Mouse (Mus musculus) lung, postnatal 10 days (tissue): ENCODE data around the gene Atp9a.
A peak's percentile ranks its signal among the peaks of the same experiment; 100 is the strongest.

ENCODE experiments used
- DNase-seq: peaks from one replicate; pipeline ENCODE4 v3.0.0; 2021

The Atp9a gene

DNA sequence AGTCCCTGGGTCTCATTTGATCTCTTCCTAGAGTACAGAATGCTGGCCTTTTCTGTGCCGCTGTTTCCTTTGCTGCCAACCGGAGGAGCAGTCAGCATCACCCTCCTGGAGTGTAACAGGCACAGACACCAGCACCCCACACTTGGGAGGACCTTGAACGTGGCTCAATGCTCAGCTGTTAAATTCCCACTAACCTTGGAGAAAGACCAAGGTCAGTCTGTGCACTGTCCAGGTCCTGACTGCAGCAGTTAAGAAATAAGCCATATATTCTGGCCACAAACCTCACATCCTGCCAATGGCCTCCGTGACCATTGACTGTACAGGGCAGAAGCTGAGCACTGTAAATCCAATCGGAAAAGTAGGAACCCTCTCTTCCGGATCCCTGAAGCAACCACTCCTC is 148.5 kb downstream of the Atp9a start:
- no peak for DNase-seq

DNA sequence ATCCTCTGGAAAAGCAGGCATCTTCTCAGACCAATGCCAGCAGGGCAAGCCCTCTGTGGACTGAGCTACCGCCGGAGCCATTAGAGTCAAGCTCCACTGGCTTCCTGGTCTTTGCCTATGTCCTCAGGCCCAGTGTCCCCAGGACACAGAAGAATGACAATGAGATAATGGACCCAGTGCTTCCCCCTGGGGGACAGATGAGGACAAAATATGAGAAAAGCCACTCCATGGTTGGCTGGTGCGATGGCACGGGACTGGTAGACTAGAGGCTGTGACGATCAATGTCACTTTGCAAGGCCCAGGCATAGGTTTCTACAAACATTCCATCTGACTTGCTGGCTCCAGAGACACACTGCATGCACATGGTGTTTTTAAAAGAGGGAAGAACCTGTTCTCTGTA is 149.2 kb downstream of the Atp9a start:
- peak; percentile 31 for DNase-seq

GRCm38 (mm10) chr2:168591076-168591475 is 151.1 kb downstream of the Atp9a start:
- no peak for DNase-seq

DNA sequence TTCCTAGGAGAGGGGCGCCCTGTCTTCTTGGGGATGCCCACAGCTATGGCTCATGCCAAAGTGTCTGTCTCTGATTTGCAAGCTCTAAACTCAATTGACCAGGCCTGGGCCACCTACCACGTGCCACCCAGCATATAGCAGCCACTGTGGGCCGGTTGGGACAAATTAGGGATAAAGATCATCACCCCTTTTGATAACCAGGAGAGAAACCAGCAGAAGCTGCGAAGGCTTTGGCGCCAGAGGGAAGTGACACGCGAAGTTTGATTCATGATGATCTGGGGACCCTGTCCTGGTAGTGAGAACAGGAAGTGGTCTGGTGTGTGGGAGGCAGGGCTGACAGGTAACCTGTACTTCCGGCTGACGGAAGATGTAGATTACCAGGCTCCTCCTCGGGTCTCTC is 151.7 kb downstream of the Atp9a start:
- no peak for DNase-seq

- DNase-seq = peak; percentile 52
Measured at GRCm38 (mm10) chr2:168590168-168590551, 152.0 kb downstream of the Atp9a start.

GRCm38 (mm10) chr2:168589368-168590167 is 152.6 kb downstream of the Atp9a start:
- DNase-seq = no peak

GRCm38 (mm10) chr2:168588591-168589367 is 153.4 kb downstream of the Atp9a start:
- no peak for DNase-seq

- peak; percentile 36 for DNase-seq
Measured at GRCm38 (mm10) chr2:168587159-168587558, 155.1 kb downstream of the Atp9a start.

DNA sequence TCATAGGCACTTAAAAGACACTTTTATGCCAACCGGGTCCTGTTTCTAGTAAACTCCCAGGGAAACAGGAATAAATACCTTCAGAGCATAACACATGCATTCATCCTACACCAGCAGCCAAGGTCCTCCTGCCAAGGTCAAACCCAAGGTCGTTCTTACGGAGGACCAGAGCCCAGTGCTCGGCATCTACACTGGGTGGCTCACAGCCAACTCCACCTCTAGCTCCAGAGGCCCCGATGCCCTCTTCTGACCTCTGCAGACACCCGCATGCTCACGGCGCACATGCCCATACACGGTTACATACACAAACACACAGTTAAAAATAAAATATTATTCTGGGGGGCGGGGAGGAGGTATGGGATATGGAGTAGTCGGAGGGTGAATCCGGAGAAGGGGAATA is 155.7 kb downstream of the Atp9a start:
- no peak for DNase-seq

GRCm38 (mm10) chr2:168584857-168585256 is 157.4 kb downstream of the Atp9a start:
- DNase-seq = no peak
